Mouse (Mus musculus) liver, postnatal 0 days (tissue): ENCODE measurements around the gene Olfr282. TPM values are rescaled to one million over a fixed set of nuclear protein-coding genes. Genes with fewer than 3 reads are reported as not detected.

ENCODE experiments used
- ATAC-seq: fragments of 200-750 bp; cut with Nextera tagmentation; 2 replicates; pipeline ENCODE4 v1.8.0; 2017; ENCODE audit warnings: mild to moderate bottlenecking, moderate library complexity
- DNase-seq: peaks from one replicate; pipeline ENCODE4 v3.0.0-alpha.2; 2016
- H3K27ac ChIP-seq: fragments of 300-500 bp; sonication (generic); 2 replicates; pipeline ENCODE4 v1.5.1; 2014; ENCODE audit warnings: antibody characterized with exemption, moderate library complexity, mild to moderate bottlenecking, low read depth
- H3K27me3 ChIP-seq: fragments of 300-500 bp; sonication (generic); 2 replicates; pipeline ENCODE4 v1.6.1; 2014; ENCODE audit warnings: low read length, control low read depth, mixed read lengths; ENCODE audit not compliant: insufficient read depth
- H3K36me3 ChIP-seq: fragments of 300-500 bp; sonication (generic); replicated peaks from 2 replicates; pipeline ENCODE4 v1.6.1; 2014; ENCODE audit warnings: mild to moderate bottlenecking, control low read depth, low read length, moderate library complexity, mixed read lengths; ENCODE audit not compliant: insufficient read depth
- H3K4me1 ChIP-seq: fragments of 300-500 bp; sonication (generic); 2 replicates; pipeline ENCODE4 v1.6.1; 2014; ENCODE audit warnings: antibody characterized with exemption, mild to moderate bottlenecking, control low read depth; ENCODE audit not compliant: insufficient read depth
- H3K4me2 ChIP-seq: fragments of 300-500 bp; sonication (generic); 2 replicates; pipeline ENCODE4 v1.6.1; 2014; ENCODE audit warnings: low read depth, mild to moderate bottlenecking, low read length, moderate library complexity, mixed read lengths
- H3K4me3 ChIP-seq: fragments of 300-500 bp; sonication (generic); 2 replicates; pipeline ENCODE4 v1.5.1; 2014; ENCODE audit warnings: low read depth, low read length
- H3K9ac ChIP-seq: fragments of 300-500 bp; sonication (generic); replicated peaks from 2 replicates; pipeline ENCODE4 v1.6.1; 2014; ENCODE audit warnings: mild to moderate bottlenecking, moderate library complexity
- H3K9me3 ChIP-seq: fragments of 300-500 bp; sonication (generic); 2 replicates; pipeline ENCODE4 v1.6.1; 2016; ENCODE audit warnings: mild to moderate bottlenecking, control low read depth, low read length, mixed read lengths
- CTCF ChIP-seq: sonication (generic); IDR thresholded peaks from 2 replicates; pipeline ENCODE4 v1.5.1; 2016; ENCODE audit warnings: antibody characterized with exemption, low read depth
- EP300 ChIP-seq: IDR thresholded peaks from 2 replicates; pipeline ENCODE4 v1.6.1; 2016; ENCODE audit warnings: antibody characterized with exemption, low read depth, mild to moderate bottlenecking
- WGBS: fragments of 180-500 bp; shearing (Covaris S2); extraction: QIAGEN DNeasy Blood & Tissue Kit; methylation state at CpG from one replicate; pipeline ENCODE4 v1.1.7; 2014; ENCODE audit not compliant: insufficient replicate concordance; 5-methylcytosine and 5-hydroxymethylcytosine counted together
- polyA plus RNA-seq: library from polyadenylated mRNA; unstranded; fragments of >200 nt; fragmentation: Nextera tagmentation; extraction: Ambion mirVana; gene quantifications from 2 replicates; pipeline ENCODE4 v1.2.1, GENCODE M21; 2015

Gene Olfr282
- polyA plus RNA-seq, 1 experiment from 2014 or later = not detected

GRCm38 (mm10) chr15:98418096-98418495, 12.9 kb upstream of the Olfr282 start:
- no peak for TF ChIP-seq EP300
- TF ChIP-seq CTCF = no peak
- Histone ChIP-seq H3K9ac (no peak overlapping the region), H3K9me3 (no peaks in the 10 kb centered on the region), H3K27me3 (no peaks in the 10 kb centered on the region), H3K4me1 (no peaks in the 10 kb centered on the region), H3K4me3 (no peak overlapping the region), H3K27ac (no peak overlapping the region), H3K36me3 (no peaks in the 10 kb centered on the region), H3K4me2 (no peak overlapping the region)
- ATAC-seq = no peak
- 62% methylated on average over 7 of the region's 7 CpGs for WGBS
- no peak for DNase-seq

- Histone ChIP-seq H3K4me3 (no peak overlapping the region), H3K4me1 (no peaks in the 10 kb centered on the region), H3K9me3 (no peaks in the 10 kb centered on the region), H3K36me3 (no peaks in the 10 kb centered on the region), H3K27ac (no peak overlapping the region), H3K27me3 (no peaks in the 10 kb centered on the region), H3K4me2 (no peak overlapping the region), H3K9ac (no peak overlapping the region)
- DNase-seq = no peak
- TF ChIP-seq EP300 (no peak), CTCF (no peak)
- 63% methylated on average over 4 of the region's 4 CpGs for WGBS
- ATAC-seq = no peak
Measured at GRCm38 (mm10) chr15:98420897-98421296, 10.1 kb upstream of the Olfr282 start.

- no peaks in the 10 kb centered on the region for H3K27me3 ChIP-seq
- ATAC-seq (no peak), DNase-seq (no peak)
- H3K27ac ChIP-seq = no peak overlapping the region
- H3K4me2 ChIP-seq = no peak overlapping the region
- no peaks in the 10 kb centered on the region for H3K36me3 ChIP-seq
- WGBS = 67% methylated on average over 14 of the region's 14 CpGs
- no peak overlapping the region for H3K9ac ChIP-seq
- no peak for TF ChIP-seq EP300
- no peak for TF ChIP-seq CTCF
- no peak overlapping the region for H3K4me3 ChIP-seq
- no peaks in the 10 kb centered on the region for H3K9me3 ChIP-seq
- H3K4me1 ChIP-seq = no peaks in the 10 kb centered on the region
Measured at GRCm38 (mm10) chr15:98424326-98424725, 6.7 kb upstream of the Olfr282 start.

- WGBS = 42% methylated on average over 6 of the region's 6 CpGs
- no peak overlapping the region for H3K4me2 ChIP-seq
- no peak for ATAC-seq
Measured at GRCm38 (mm10) chr15:98424753-98425152, 6.3 kb upstream of the Olfr282 start.

GRCm38 (mm10) chr15:98425188-98425587, 5.8 kb upstream of the Olfr282 start:
- no peaks in the 10 kb centered on the region for H3K4me1 ChIP-seq
- 76% methylated on average over 7 of the region's 7 CpGs for WGBS
- H3K4me3 ChIP-seq = no peak overlapping the region
- no peak overlapping the region for H3K9ac ChIP-seq
- ATAC-seq = no peak
- no peaks in the 10 kb centered on the region for H3K27me3 ChIP-seq
- no peak overlapping the region for H3K4me2 ChIP-seq
- TF ChIP-seq EP300 = no peak
- DNase-seq = no peak
- H3K27ac ChIP-seq = no peak overlapping the region
- H3K9me3 ChIP-seq = no peaks in the 10 kb centered on the region
- no peaks in the 10 kb centered on the region for H3K36me3 ChIP-seq

More at GRCm38 (mm10) chr15:98424753-98425152, 6.3 kb upstream of the Olfr282 start:
- Histone ChIP-seq H3K4me3 (no peak overlapping the region), H3K9ac (no peak overlapping the region), H3K27me3 (no peaks in the 10 kb centered on the region), H3K36me3 (no peaks in the 10 kb centered on the region), H3K4me1 (no peaks in the 10 kb centered on the region), H3K27ac (no peak overlapping the region), H3K9me3 (no peaks in the 10 kb centered on the region)
- no peak for TF ChIP-seq CTCF
- DNase-seq = no peak

GRCm38 (mm10) chr15:98444561-98444960, 13.5 kb downstream of the Olfr282 start:
- Histone ChIP-seq H3K36me3 (no peaks in the 10 kb centered on the region), H3K9me3 (no peaks in the 10 kb centered on the region), H3K27me3 (no peaks in the 10 kb centered on the region), H3K27ac (no peak overlapping the region), H3K9ac (no peak overlapping the region), H3K4me2 (no peak overlapping the region), H3K4me1 (no peaks in the 10 kb centered on the region), H3K4me3 (no peak overlapping the region)
- ATAC-seq = no peak
- TF ChIP-seq EP300 (no peak), CTCF (no peak)
- WGBS = 74% methylated on average over 3 of the region's 3 CpGs
- no peak for DNase-seq

- WGBS = 47% methylated on average over 4 of the region's 4 CpGs
- Histone ChIP-seq H3K36me3 (no peaks in the 10 kb centered on the region), H3K4me2 (no peak overlapping the region), H3K27me3 (no peaks in the 10 kb centered on the region), H3K4me1 (no peaks in the 10 kb centered on the region), H3K4me3 (no peak overlapping the region), H3K9me3 (no peaks in the 10 kb centered on the region), H3K27ac (no peak overlapping the region), H3K9ac (no peak overlapping the region)
- DNase-seq = no peak
- no peak for ATAC-seq
- TF ChIP-seq CTCF = no peak
- TF ChIP-seq EP300 = no peak
Measured at GRCm38 (mm10) chr15:98448521-98448920, 17.5 kb downstream of the Olfr282 start.
